Mouse (Mus musculus): ENCODE results near the gene Cln5.

DNA sequence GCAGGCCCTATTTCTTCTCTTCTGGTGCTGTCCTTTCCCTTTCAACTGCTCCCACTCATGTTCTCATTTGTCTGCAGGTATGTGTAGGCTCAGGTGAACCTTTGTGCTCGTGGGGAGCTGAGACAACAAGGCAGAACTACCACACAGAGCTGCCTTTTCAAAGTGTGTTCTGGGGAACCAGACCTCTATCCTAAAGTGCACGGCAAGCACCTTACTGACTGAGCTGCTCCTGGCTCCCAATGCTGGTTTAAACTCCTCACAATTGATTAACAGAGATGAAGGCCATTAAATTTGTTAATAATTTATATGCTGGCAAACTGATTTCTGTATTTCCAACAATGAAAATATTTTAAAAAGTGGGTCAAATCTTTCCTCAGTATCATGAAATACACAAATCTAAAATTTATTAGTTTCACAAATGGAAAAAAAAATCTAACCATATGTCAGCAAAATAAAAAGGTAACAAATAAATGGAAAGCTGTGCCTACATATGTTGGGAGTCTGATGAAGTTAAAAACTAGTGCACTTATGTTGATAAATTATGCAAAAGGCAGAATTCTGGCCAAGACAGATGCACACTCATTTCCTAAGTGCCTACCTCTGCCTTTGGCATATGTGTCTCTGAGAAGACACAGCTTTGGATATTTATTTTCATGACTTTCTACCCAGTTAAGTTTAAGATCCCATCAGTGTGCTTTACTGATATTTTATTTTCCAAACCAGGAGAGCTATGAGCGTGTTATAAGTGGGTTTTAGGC lies 42.8 kb downstream of the Cln5 start:
- TF ChIP-seq POLR2A (IDR thresholded peaks at IDR 0.05; ENCODE audit: insufficient read depth, low read depth, low read length) = no peak
- TF ChIP-seq CTCF (IDR thresholded peaks at IDR 0.05) = no peak
- no peak for TF ChIP-seq EP300 (IDR thresholded peaks at IDR 0.05; ENCODE audit: insufficient read depth, low read depth, low read length)

All from heart, adult 2 months (tissue).